8 mouse cellular contexts compared by ENCODE assay signal in the genomic region with DNA sequence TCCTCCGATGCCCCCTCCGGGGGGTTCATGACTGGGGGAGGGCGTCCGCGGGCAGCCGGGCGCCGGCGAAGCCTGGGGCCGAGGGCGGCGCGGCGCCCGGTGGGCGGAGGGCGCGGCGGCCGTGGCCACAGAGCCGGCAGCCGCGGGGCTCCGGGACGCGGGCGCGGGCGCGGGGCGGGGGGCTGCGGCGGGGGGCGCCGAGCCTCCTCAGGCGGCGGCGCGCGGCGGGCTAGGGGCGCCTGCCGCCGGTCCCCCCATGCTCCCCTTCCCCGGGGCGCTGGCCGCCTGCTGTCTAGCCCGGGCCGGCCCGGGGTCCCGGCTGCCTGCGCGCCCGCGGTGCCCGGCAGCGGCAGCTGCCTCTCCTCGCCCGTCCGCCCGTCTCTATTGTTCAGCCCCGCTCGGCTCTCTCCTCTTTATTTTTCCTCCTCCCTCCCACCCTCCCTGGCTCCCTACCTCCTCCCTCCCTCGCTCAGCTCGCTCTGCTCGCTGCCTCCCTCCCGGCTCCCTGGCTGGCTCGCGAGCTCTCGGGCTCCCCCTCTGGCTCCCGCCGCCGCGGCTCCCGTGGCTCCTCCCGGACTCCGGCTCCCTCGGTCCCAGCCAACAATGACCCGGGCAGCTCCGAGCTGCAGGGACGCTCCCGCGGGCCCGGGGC. TPM values are rescaled to one million over a fixed set of nuclear protein-coding genes. Genes with fewer than 3 reads are reported as not detected.
DNase-seq lines count a peak whose midpoint lies in the region; ATAC-seq and TF ChIP-seq lines count a peak whose summit lies in the region.

TSS of gene Kalrn (minus strand) at position 382 of the 652 bp plus-strand sequence.

- TF ChIP-seq CTCF in midbrain, postnatal 0 days (IDR thresholded peaks at IDR 0.05), result peak; percentile 77

- peak within 1 kb of the TSS; percentile 90 for H3K4me2 ChIP-seq in embryonic facial prominence, embryonic 15.5 days (replicated peaks)
- peak within 1 kb of the TSS; percentile 94 for H3K4me2 ChIP-seq in heart, embryonic 12.5 days
- peak within 1 kb of the TSS; percentile 88 for H3K4me2 ChIP-seq in kidney, embryonic 15.5 days
- peak within 1 kb of the TSS; percentile 93 for H3K4me2 ChIP-seq in limb, embryonic 15.5 days
- peak within 1 kb of the TSS; percentile 82 for H3K4me2 ChIP-seq in midbrain, postnatal 0 days (ENCODE audit: low read depth, low read length, poor library complexity, severe bottlenecking)
- H3K4me2 ChIP-seq in stomach, embryonic 15.5 days, result peak within 1 kb of the TSS; percentile 83

- WGBS in embryonic facial prominence, embryonic 15.5 days, result under 1% methylated on average over 52 of the region's 84 CpGs
- WGBS in heart, embryonic 12.5 days, result 1% methylated on average over 68 of the region's 84 CpGs
- WGBS in kidney, embryonic 15.5 days, result under 1% methylated on average over 45 of the region's 84 CpGs
- under 1% methylated on average over 48 of the region's 84 CpGs for whole genome bisulfite sequencing in limb, embryonic 15.5 days
- WGBS in midbrain, postnatal 0 days, result 2% methylated on average over 19 of the region's 84 CpGs
- WGBS in stomach, embryonic 15.5 days, result under 1% methylated on average over 70 of the region's 84 CpGs

- no peak for ATAC-seq in erythroblast, adult 5-6 weeks (replicated peaks; ENCODE audit: low FRiP score, poor library complexity, severe bottlenecking)
- ATAC-seq in embryonic facial prominence, embryonic 15.5 days (ENCODE audit: insufficient number of reproducible peaks, low FRiP score, low TSS enrichment, low read depth), result peak; percentile 97
- ATAC-seq in heart, embryonic 12.5 days (ENCODE audit: insufficient number of reproducible peaks, low FRiP score), result peak; percentile 88
- ATAC-seq in kidney, embryonic 15.5 days (replicated peaks; ENCODE audit: low FRiP score), result peak; percentile 94
- peak; percentile 88 for ATAC-seq in limb, embryonic 15.5 days (ENCODE audit: insufficient number of reproducible peaks, low FRiP score, low TSS enrichment, low read depth)
- peak; percentile 94 for ATAC-seq in midbrain, postnatal 0 days (ENCODE audit: low FRiP score)
- ATAC-seq in stomach, embryonic 15.5 days (ENCODE audit: insufficient read depth, low FRiP score, low read depth), result peak; percentile 93

- peak; percentile 90 for DNase-seq in midbrain, postnatal 0 days (ENCODE audit: low spot score)

- H3K27ac ChIP-seq in embryonic facial prominence, embryonic 15.5 days (replicated peaks), result peak within 1 kb of the TSS; percentile 93
- peak within 1 kb of the TSS; percentile 76 for H3K27ac ChIP-seq in heart, embryonic 12.5 days (ENCODE audit: poor library complexity, severe bottlenecking)
- peak within 1 kb of the TSS; percentile 90 for H3K27ac ChIP-seq in kidney, embryonic 15.5 days
- peak within 1 kb of the TSS; percentile 92 for H3K27ac ChIP-seq in limb, embryonic 15.5 days
- H3K27ac ChIP-seq in midbrain, postnatal 0 days (ENCODE audit: low read depth, low read length), result peak within 1 kb of the TSS; percentile 98
- H3K27ac ChIP-seq in stomach, embryonic 15.5 days, result peak within 1 kb of the TSS; percentile 89

- H3K4me3 ChIP-seq in erythroblast, embryonic 14.5 days (replicated peaks), result peak within 1 kb of the TSS; percentile 43
- peak within 1 kb of the TSS; percentile 84 for H3K4me3 ChIP-seq in embryonic facial prominence, embryonic 15.5 days (replicated peaks)
- peak within 1 kb of the TSS; percentile 73 for H3K4me3 ChIP-seq in heart, embryonic 12.5 days
- peak within 1 kb of the TSS; percentile 92 for H3K4me3 ChIP-seq in kidney, embryonic 15.5 days (replicated peaks)
- H3K4me3 ChIP-seq in limb, embryonic 15.5 days, result peak within 1 kb of the TSS; percentile 69
- H3K4me3 ChIP-seq in midbrain, postnatal 0 days (ENCODE audit: low read depth, low read length), result peak within 1 kb of the TSS; percentile 97
- H3K4me3 ChIP-seq in stomach, embryonic 15.5 days (replicated peaks), result peak within 1 kb of the TSS; percentile 80

- H3K27me3 ChIP-seq in erythroblast, embryonic 14.5 days (ENCODE audit: control insufficient read depth), result peaks cover 77% of the 10 kb centered on the region
- no peaks in the 10 kb centered on the region for H3K27me3 ChIP-seq in embryonic facial prominence, embryonic 15.5 days
- H3K27me3 ChIP-seq in heart, embryonic 12.5 days (replicated peaks), result no peaks in the 10 kb centered on the region
- H3K27me3 ChIP-seq in kidney, embryonic 15.5 days, result no peaks in the 10 kb centered on the region
- peaks cover 7% of the 10 kb centered on the region for H3K27me3 ChIP-seq in limb, embryonic 15.5 days
- no peaks in the 10 kb centered on the region for H3K27me3 ChIP-seq in midbrain, postnatal 0 days (ENCODE audit: insufficient read depth, low read length)
- H3K27me3 ChIP-seq in stomach, embryonic 15.5 days (replicated peaks), result no peaks in the 10 kb centered on the region

- no peaks in the 10 kb centered on the region for H3K9me3 ChIP-seq in erythroblast, embryonic 14.5 days (ENCODE audit: control insufficient read depth, low read length)
- no peaks in the 10 kb centered on the region for H3K9me3 ChIP-seq in embryonic facial prominence, embryonic 15.5 days (replicated peaks)
- H3K9me3 ChIP-seq in heart, embryonic 12.5 days (replicated peaks), result no peaks in the 10 kb centered on the region
- no peaks in the 10 kb centered on the region for H3K9me3 ChIP-seq in kidney, embryonic 15.5 days (replicated peaks)
- H3K9me3 ChIP-seq in limb, embryonic 15.5 days, result no peaks in the 10 kb centered on the region
- no peaks in the 10 kb centered on the region for H3K9me3 ChIP-seq in midbrain, postnatal 0 days (ENCODE audit: low read length)
- H3K9me3 ChIP-seq in stomach, embryonic 15.5 days, result no peaks in the 10 kb centered on the region

- peak within 1 kb of the TSS; percentile 93 for H3K9ac ChIP-seq in embryonic facial prominence, embryonic 15.5 days
- peak within 1 kb of the TSS; percentile 93 for H3K9ac ChIP-seq in heart, embryonic 12.5 days
- H3K9ac ChIP-seq in kidney, embryonic 15.5 days, result peak within 1 kb of the TSS; percentile 92
- H3K9ac ChIP-seq in limb, embryonic 15.5 days, result peak within 1 kb of the TSS; percentile 95
- peak within 1 kb of the TSS; percentile 99 for H3K9ac ChIP-seq in midbrain, postnatal 0 days (replicated peaks; ENCODE audit: low read length, poor library complexity, severe bottlenecking)
- H3K9ac ChIP-seq in stomach, embryonic 15.5 days, result peak within 1 kb of the TSS; percentile 84

- H3K36me3 ChIP-seq in erythroblast, embryonic 14.5 days (ENCODE audit: control insufficient read depth), result no peaks in the 10 kb centered on the region
- no peaks in the 10 kb centered on the region for H3K36me3 ChIP-seq in embryonic facial prominence, embryonic 15.5 days
- no peaks in the 10 kb centered on the region for H3K36me3 ChIP-seq in heart, embryonic 12.5 days
- H3K36me3 ChIP-seq in kidney, embryonic 15.5 days, result no peaks in the 10 kb centered on the region
- no peaks in the 10 kb centered on the region for H3K36me3 ChIP-seq in limb, embryonic 15.5 days
- H3K36me3 ChIP-seq in midbrain, postnatal 0 days (ENCODE audit: insufficient read depth, low read length), result no peaks in the 10 kb centered on the region
- no peaks in the 10 kb centered on the region for H3K36me3 ChIP-seq in stomach, embryonic 15.5 days

- no peaks in the 10 kb centered on the region for H3K4me1 ChIP-seq in erythroblast, embryonic 14.5 days (ENCODE audit: control insufficient read depth)
- peaks cover 19% of the 10 kb centered on the region for H3K4me1 ChIP-seq in embryonic facial prominence, embryonic 15.5 days
- H3K4me1 ChIP-seq in heart, embryonic 12.5 days (replicated peaks), result peaks cover 18% of the 10 kb centered on the region
- peaks cover 25% of the 10 kb centered on the region for H3K4me1 ChIP-seq in kidney, embryonic 15.5 days
- H3K4me1 ChIP-seq in limb, embryonic 15.5 days, result peaks cover 17% of the 10 kb centered on the region
- peaks cover 14% of the 10 kb centered on the region; the same call in 1 of the 2 replicates for H3K4me1 ChIP-seq in midbrain, postnatal 0 days (ENCODE audit: insufficient read depth, low read length)
- H3K4me1 ChIP-seq in stomach, embryonic 15.5 days, result peaks cover 9% of the 10 kb centered on the region; the same call in 1 of the 2 replicates

RNA-seq across cellular contexts. Expression of gene Kalrn, which starts in this region (rescaled TPM):
- polyA plus RNA-seq in erythroblast, embryonic 14.5 days (2012), result 0.13 and 0.15 TPM in 2 replicates
- not detected in 2 replicates for total RNA-seq in erythroblast, adult 5-6 weeks (2015; ENCODE audit: low replicate concordance)
- total RNA-seq in erythroblast, adult 5-6 weeks (2017; ENCODE audit: low replicate concordance), result 0.84 and 0.94 TPM in 2 replicates
- 12.7 and 14.3 TPM in 2 replicates for polyA plus RNA-seq in embryonic facial prominence, embryonic 15.5 days (2015; fragmentation: Nextera tagmentation; extraction: Ambion mirVana)
- 29.3 and 30.5 TPM in 2 replicates for polyA plus RNA-seq in heart, embryonic 12.5 days (2016; fragmentation: Nextera tagmentation; extraction: Ambion mirVana)
- polyA plus RNA-seq in kidney, embryonic 15.5 days (2015; fragmentation: Nextera tagmentation; extraction: Ambion mirVana), result 15.6 and 15.8 TPM in 2 replicates
- polyA plus RNA-seq in limb, embryonic 15.5 days (2015; fragmentation: Nextera tagmentation; extraction: Ambion mirVana), result 9.2 and 9.8 TPM in 2 replicates
- 128 and 156 TPM in 2 replicates for total RNA-seq in midbrain, postnatal 0 days (2014; rRNA removed)
- polyA plus RNA-seq in midbrain, postnatal 0 days (2015; fragmentation: Nextera tagmentation; extraction: Ambion mirVana), result 18.2 and 23.6 TPM in 2 replicates
- polyA plus RNA-seq in stomach, embryonic 15.5 days (2015; fragmentation: Nextera tagmentation; extraction: Ambion mirVana), result 19.3 and 20.7 TPM in 2 replicates

Comparison
In these comparisons a context has a peak if more than half of its experiments do, and no peak if none do; other contexts are left out.
1. RNA of gene Kalrn (total RNA-seq): 128 to 156 TPM in midbrain, postnatal 0 days; 0.84 to 0.94 TPM in erythroblast, adult 5-6 weeks; every median in the first group is over 10 times any median in the second.
2. H3K4me3 ChIP-seq: peak in every context shown above with its lines; median percentile 97 in midbrain, postnatal 0 days; 92 in kidney, embryonic 15.5 days; 84 in embryonic facial prominence, embryonic 15.5 days; 80 in stomach, embryonic 15.5 days; 73 in heart, embryonic 12.5 days; 69 in limb, embryonic 15.5 days; 43 in erythroblast, embryonic 14.5 days.
3. Peak in every context shown above with its lines, with median percentiles within 50 percentile points of each other: H3K27ac ChIP-seq, H3K4me2 ChIP-seq and H3K9ac ChIP-seq.